Mouse (Mus musculus) CH12.LX (cell line): ENCODE measurements around the gene Polr1b. TPM values are rescaled to one million over a fixed set of nuclear protein-coding genes. Genes with fewer than 3 reads are reported as not detected.
A peak's percentile ranks its signal among the peaks of the same experiment; 100 is the strongest.

ENCODE experiments used
- DNase-seq: peaks from one replicate; pipeline ENCODE4 v3.0.0-alpha.2; 2013; ENCODE audit errors: extremely low read depth
- H3K27ac ChIP-seq: 2 replicates; pipeline ENCODE4 v1.5.1; 2012; ENCODE audit warnings: low read depth, mild to moderate bottlenecking, control low read depth, moderate library complexity; ENCODE audit not compliant: insufficient read depth
- H3K27me3 ChIP-seq: replicated peaks from 2 replicates; pipeline ENCODE3; 2012; ENCODE audit warnings: inconsistent platforms
- H3K36me3 ChIP-seq, 2 experiments: replicated peaks in 1 of 2; 2 replicates each; pipeline versions ENCODE3 to v1.6.1; 2012; ENCODE audit warnings: inconsistent platforms in 1 of 2, low read length in 1 of 2, mild to moderate bottlenecking in 1 of 2, mixed read lengths in 1 of 2, moderate library complexity in 1 of 2; ENCODE audit not compliant: control insufficient read depth in 1 of 2, insufficient read depth in 1 of 2
- H3K4me1 ChIP-seq, 2 experiments: 2 replicates each; pipeline ENCODE4 v1.6.1; 2012; ENCODE audit warnings: inconsistent platforms in 1 of 2, moderate library complexity in 1 of 2; ENCODE audit not compliant: insufficient read depth in 2 of 2, control insufficient read depth in 1 of 2
- H3K4me2 ChIP-seq: 2 replicates; pipeline ENCODE4 v1.6.1; 2012; ENCODE audit warnings: low read depth, mild to moderate bottlenecking, control low read depth; ENCODE audit not compliant: poor library complexity, insufficient read depth, severe bottlenecking
- H3K4me3 ChIP-seq, 3 experiments: fragments of 150-350 bp in 1 of 3; sonication (generic) in 1 of 3; replicated peaks in 1 of 3; 2 replicates each; pipeline versions ENCODE3 to v1.5.1; 2011 to 2012; ENCODE audit warnings: low read depth in 2 of 3, low read length in 2 of 3, mild to moderate bottlenecking in 2 of 3, moderate library complexity in 2 of 3, control low read depth in 1 of 3, improper control_type of control experiment in 1 of 3, inconsistent platforms in 1 of 3, mixed read lengths in 1 of 3; ENCODE audit not compliant: poor library complexity in 1 of 3
- H3K79me2 ChIP-seq: replicated peaks from 2 replicates; pipeline ENCODE4 v1.6.1; 2012; ENCODE audit warnings: mild to moderate bottlenecking, moderate library complexity; ENCODE audit not compliant: control insufficient read depth, poor library complexity, insufficient read depth, severe bottlenecking; ENCODE audit errors: extremely low read depth
- H3K9ac ChIP-seq: 2 replicates; pipeline ENCODE4 v1.6.1; 2012; ENCODE audit warnings: low read depth, mild to moderate bottlenecking, control low read depth, moderate library complexity; ENCODE audit not compliant: insufficient read depth
- H3K9me3 ChIP-seq: replicated peaks from 2 replicates; pipeline ENCODE3; 2012; ENCODE audit warnings: low read length, inconsistent platforms, mixed read lengths
- BHLHE40 ChIP-seq: IDR thresholded peaks from 2 replicates; pipeline ENCODE4 v1.6.1; 2011; ENCODE audit warnings: mild to moderate bottlenecking, low read depth, low read length, improper control_type of control experiment
- CHD2 ChIP-seq: IDR thresholded peaks from 2 replicates; pipeline ENCODE4 v1.6.1; 2011; ENCODE audit warnings: low read length, improper control_type of control experiment
- CTCF ChIP-seq, 2 experiments: IDR thresholded peaks in 1 of 2; conservative IDR thresholded peaks in 1 of 2; 2 replicates each; pipeline ENCODE4 v1.5.1; 2011 to 2012; ENCODE audit warnings: low read depth in 2 of 2, low read length in 2 of 2, improper control_type of control experiment in 1 of 2, inconsistent platforms in 1 of 2, mild to moderate bottlenecking in 1 of 2, moderate library complexity in 1 of 2
- E2F4 ChIP-seq: IDR thresholded peaks from 2 replicates; pipeline ENCODE4 v1.6.1; 2011; ENCODE audit warnings: low read depth, low read length, improper control_type of control experiment; ENCODE audit not compliant: insufficient replicate concordance
- GABPA ChIP-seq: IDR thresholded peaks from 2 replicates; pipeline ENCODE4 v1.6.1; 2012; ENCODE audit warnings: low read depth, low read length, improper control_type of control experiment, inconsistent platforms; ENCODE audit not compliant: insufficient replicate concordance
- IRF4 ChIP-seq: IDR thresholded peaks from 2 replicates; pipeline ENCODE4 v1.6.1; 2014; ENCODE audit warnings: low read depth, mild to moderate bottlenecking, inconsistent platforms, low read length, improper control_type of control experiment
- JUN ChIP-seq: IDR thresholded peaks from 2 replicates; pipeline ENCODE4 v1.6.1; 2011; ENCODE audit warnings: low read depth, mild to moderate bottlenecking, low read length, improper control_type of control experiment, moderate library complexity; ENCODE audit not compliant: insufficient read depth
- JUND ChIP-seq: conservative IDR thresholded peaks from 2 replicates; pipeline ENCODE4 v1.6.1; 2011; ENCODE audit warnings: low read depth, low read length, improper control_type of control experiment
- MAX ChIP-seq: IDR thresholded peaks from 2 replicates; pipeline ENCODE4 v1.6.1; 2011; ENCODE audit warnings: low read length, improper control_type of control experiment
- MAZ ChIP-seq: IDR thresholded peaks from 2 replicates; pipeline ENCODE4 v1.6.1; 2012; ENCODE audit warnings: low read depth, mild to moderate bottlenecking, inconsistent platforms, low read length, improper control_type of control experiment, moderate library complexity
- MEF2A ChIP-seq: IDR thresholded peaks from 2 replicates; pipeline ENCODE4 v1.6.1; 2014; ENCODE audit warnings: low read depth, mild to moderate bottlenecking, inconsistent platforms, low read length, improper control_type of control experiment, borderline replicate concordance
- MYC ChIP-seq: IDR thresholded peaks from 2 replicates; pipeline ENCODE4 v1.6.1; 2011; ENCODE audit warnings: low read depth, mild to moderate bottlenecking, improper control_type of control experiment, low read length
- NELFE ChIP-seq: IDR thresholded peaks from 2 replicates; pipeline ENCODE4 v1.6.1; 2011; ENCODE audit warnings: low read depth, low read length, improper control_type of control experiment
- POLR2A ChIP-seq: IDR thresholded peaks from 2 replicates; pipeline ENCODE4 v1.6.1; 2011; ENCODE audit warnings: low read depth, mild to moderate bottlenecking, improper control_type of control experiment, low read length
- POLR2AphosphoS2 ChIP-seq: IDR thresholded peaks from 2 replicates; pipeline ENCODE4 v1.6.1; 2011; ENCODE audit warnings: low read depth, low read length, improper control_type of control experiment
- SIN3A ChIP-seq: IDR thresholded peaks from 2 replicates; pipeline ENCODE4 v1.6.1; 2012; ENCODE audit warnings: low read length, improper control_type of control experiment, inconsistent platforms
- TBP ChIP-seq: conservative IDR thresholded peaks from 2 replicates; pipeline ENCODE4 v1.6.1; 2011; ENCODE audit warnings: low read depth, low read length, improper control_type of control experiment
- TCF12 ChIP-seq: IDR thresholded peaks from 2 replicates; pipeline ENCODE4 v1.6.1; 2014; ENCODE audit warnings: low read depth, mild to moderate bottlenecking, inconsistent platforms, low read length, improper control_type of control experiment
- ZMIZ1 ChIP-seq: IDR thresholded peaks from 2 replicates; pipeline ENCODE4 v1.6.1; 2012; ENCODE audit warnings: low read depth, mild to moderate bottlenecking, inconsistent platforms, low read length, improper control_type of control experiment
- dilution Hi-C: fragments of 300-500 bp; cut with MboI; formaldehyde crosslinking; loops from 2 replicates; pipeline ENCODE4 v1.14.3; 2020; ENCODE audit warnings: low sequenced_read_pairs; ENCODE audit not compliant: extremely low pct_unique_long_range_greater_than_20kb, extremely low pct_ligation_motif_present
- in situ Hi-C: fragments of 300-500 bp; cut with MboI; formaldehyde crosslinking; loops from 3 replicates; pipeline ENCODE4 v1.14.3; 2019; ENCODE audit warnings: low sequenced_read_pairs, low pct_ligation_motif_present, low pct_unique_long_range_greater_than_20kb, mixed read lengths
- polyA plus RNA-seq: library from polyadenylated mRNA; unstranded; fragments of >175 nt; gene quantifications from 2 replicates; pipeline ENCODE4 v1.2.1, GENCODE M21; 2012; ENCODE audit warnings: low read depth; ENCODE audit not compliant: insufficient read length
- total RNA-seq, 2 experiments: library from RNA; depleted of rRNA; stranded (reverse); fragments of 300-350 nt in 1 of 2; fragments of >200 nt in 1 of 2; gene quantifications; 2 replicates each; pipeline ENCODE4 v1.2.3; 2012 to 2014

Polr1b gene
- total and polyA plus RNA-seq, 3 experiments, result 68.0 to 83.1 (median 70.5) TPM

DNA sequence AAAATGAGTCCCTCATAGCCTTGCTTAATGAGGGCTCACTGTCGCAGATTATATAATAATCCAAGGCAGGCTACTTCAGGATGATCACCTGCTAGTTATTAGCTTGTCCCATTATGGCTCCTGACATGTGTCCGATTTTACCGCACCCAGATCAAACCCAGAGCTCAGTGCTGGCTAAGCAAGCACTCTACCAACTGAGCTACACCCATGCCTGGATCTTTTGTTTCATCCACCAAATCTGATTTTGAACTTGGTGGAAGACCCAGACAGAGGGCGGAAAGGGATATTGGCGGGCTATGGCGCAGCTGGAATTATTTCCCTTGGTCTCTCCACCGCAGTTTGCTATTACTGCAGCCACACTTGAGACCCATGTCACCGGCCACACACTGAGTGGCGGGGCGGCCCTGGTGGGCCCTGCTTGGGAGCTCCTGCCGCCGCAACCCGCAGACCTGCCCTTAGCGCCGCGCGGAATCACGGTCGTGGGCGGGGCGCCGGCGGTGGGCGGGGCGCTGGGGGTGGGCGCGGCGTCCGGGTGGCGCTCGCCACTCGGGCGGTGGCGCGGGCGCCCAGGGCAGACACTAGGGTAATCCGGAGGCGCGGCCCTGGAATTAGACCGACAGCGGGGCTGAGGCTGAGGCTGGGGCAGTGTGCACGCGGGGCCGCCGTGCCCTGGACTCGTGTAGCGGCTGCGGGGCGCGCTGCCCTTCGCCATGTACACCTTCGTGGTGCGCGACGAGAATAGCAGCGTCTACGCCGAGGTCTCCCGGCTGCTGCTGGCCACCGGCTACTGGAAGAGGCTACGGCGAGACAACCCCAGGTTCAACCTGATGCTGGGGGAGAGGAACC is 35.1 kb upstream of the Polr1b start, which contains the start of gene Ttl:
TSS of gene Ttl (plus strand) at position 506 of the 846 bp plus-strand sequence.
- Histone ChIP-seq H3K9me3 (no peaks in the 10 kb centered on the region), H3K27ac (no peak within 1 kb of the TSS), H3K4me3 (peak within 1 kb of the TSS; percentile 54 to 86 (median 72)), H3K79me2 (no peaks in the 10 kb centered on the region), H3K4me1 (peaks cover 0 to 7% of the 10 kb centered on the region in 2 experiments; a peak in 2 of 4 replicates), H3K9ac (peak within 1 kb of the TSS; percentile 27; the same call in 1 of the 2 replicates), H3K36me3 (no peaks in the 10 kb centered on the region), H3K27me3 (peaks cover 7% of the 10 kb centered on the region), H3K4me2 (peak within 1 kb of the TSS; percentile 83)
- dilution Hi-C loops, result no loop called here
- no peak for TF ChIP-seq CHD2
- TF ChIP-seq GABPA, result no peak
- TF ChIP-seq NELFE, result peak; percentile 50
- TF ChIP-seq POLR2A, result peak; percentile 50; the same call in 1 of the 2 replicates
- peak; percentile 14; the same call in 1 of the 2 replicates for TF ChIP-seq TCF12
- peak; percentile 50; the same call in 1 of the 2 replicates for TF ChIP-seq SIN3A
- in situ Hi-C loops, result no loop called here
- peak; percentile 49 for DNase-seq

DNA sequence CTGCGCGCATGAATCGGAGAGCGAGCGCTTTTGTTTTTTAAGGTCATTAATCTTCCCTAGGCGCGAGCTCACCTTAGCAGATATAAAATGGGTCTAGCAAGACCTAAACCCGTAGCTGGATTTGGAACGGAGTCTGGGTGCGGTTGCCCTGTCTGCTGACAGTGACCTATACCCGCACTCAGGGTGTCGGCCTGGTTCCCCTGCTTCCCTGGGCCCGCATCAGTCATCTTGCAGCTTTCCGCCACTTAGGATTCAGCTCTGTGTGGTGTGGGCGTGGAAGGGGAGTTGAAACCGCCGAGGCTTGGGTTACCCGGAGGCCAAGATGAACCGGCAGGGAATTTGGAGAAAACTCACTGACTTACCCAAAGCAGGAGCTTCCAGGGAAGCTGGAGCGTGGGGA is 34.5 kb upstream of the Polr1b start:
- no peaks in the 10 kb centered on the region for H3K36me3 ChIP-seq
- peak overlapping the region; percentile 54 to 86 (median 72) for H3K4me3 ChIP-seq
- no peak for TF ChIP-seq MEF2A
- no peak for TF ChIP-seq JUN
- TF ChIP-seq SIN3A, result no peak
- no peak for TF ChIP-seq TBP
- no peak for TF ChIP-seq CTCF (conservative IDR thresholded peaks at IDR 0.05 in 1 of 2, IDR thresholded peaks at IDR 0.05 in 1 of 2; ENCODE audit: low read depth in 2 of 2, low read length in 2 of 2)
- no peak for TF ChIP-seq JUND
- TF ChIP-seq MAX, result no peak
- no peak for TF ChIP-seq POLR2AphosphoS2
- TF ChIP-seq CHD2, result no peak
- TF ChIP-seq IRF4, result no peak
- TF ChIP-seq E2F4, result no peak
- TF ChIP-seq BHLHE40, result no peak
- TF ChIP-seq ZMIZ1, result no peak
- no peak for TF ChIP-seq MAZ
- no peak for TF ChIP-seq MYC
- no peaks in the 10 kb centered on the region for H3K79me2 ChIP-seq
- in situ Hi-C loops, result no loop called here
- peaks cover 7% of the 10 kb centered on the region for H3K27me3 ChIP-seq
- H3K9me3 ChIP-seq, result no peaks in the 10 kb centered on the region
- dilution Hi-C loops, result no loop called here
- DNase-seq, result no peak
- peaks cover 0 to 7% of the 10 kb centered on the region in 2 experiments; a peak in 2 of 4 replicates for H3K4me1 ChIP-seq
- peak overlapping the region; percentile 83 for H3K4me2 ChIP-seq
- peak overlapping the region; percentile 27; the same call in 1 of the 2 replicates for H3K9ac ChIP-seq
- no peak overlapping the region for H3K27ac ChIP-seq
